15 mouse cellular contexts compared by ENCODE assay signal in genomic region chr12:13177606-13178005, GRCm38 (mm10).
DNase-seq lines count a peak whose midpoint lies in the region; ATAC-seq and TF ChIP-seq lines count a peak whose summit lies in the region.
"Had no signal": no experiment of that assay in that cellular context is flagged by ENCODE, and none has a peak within 500 bp of the region (broad histone marks: within the 10 kb centered on the region; RNA-seq: fewer than 3 reads in every experiment).

No protein-coding gene starts in this region.

- ATAC-seq in limb, embryonic 14.5 days (ENCODE audit: low FRiP score, low read depth) = no peak
- ATAC-seq: forebrain, embryonic 14.5 days had no signal

- H3K4me3 ChIP-seq in limb, embryonic 14.5 days (replicated peaks; ENCODE audit: low read length) = no peak overlapping the region
- H3K4me3 ChIP-seq: embryonic facial prominence, embryonic 13.5 days; midbrain, embryonic 10.5 days had no signal

- H3K9me3 ChIP-seq in limb, embryonic 14.5 days (ENCODE audit: control insufficient read depth, low read length) = no peaks in the 10 kb centered on the region
- H3K9me3 ChIP-seq: embryonic facial prominence, embryonic 13.5 days; midbrain, embryonic 10.5 days had no signal

- H3K4me1 ChIP-seq in limb, embryonic 14.5 days (ENCODE audit: control insufficient read depth, insufficient read depth, low read length) = peaks cover 55% of the 10 kb centered on the region

- no peak overlapping the region for H3K9ac ChIP-seq in limb, embryonic 14.5 days (ENCODE audit: low read depth, low read length, severe bottlenecking)
- H3K9ac ChIP-seq: embryonic facial prominence, embryonic 13.5 days; liver, embryonic 14.5 days had no signal

- DNase-seq in kidney, adult 8-10 months = peak; percentile 22 to 40
- no peak for DNase-seq in kidney, adult 18-20 months
- DNase-seq in heart, adult 9 months (ENCODE audit: low spot score in 2 of 2) = peak; percentile 47 to 79
- peak; percentile 38 to 40 for DNase-seq in heart, postnatal 14 days
- DNase-seq in limb, embryonic 14.5 days (ENCODE audit: low spot score) = peak; percentile 8
- no peak for DNase-seq in ovary, postnatal 10 days (ENCODE audit: low spot score)
- DNase-seq in frontal cortex, postnatal 25 days (ENCODE audit: low spot score in 2 of 2) = no peak
- DNase-seq: cerebellum, postnatal 14 days; layer of hippocampus, postnatal 36 days; retina, postnatal 1 day; thymus, adult 2 months had no signal

- no peak overlapping the region for H3K4me2 ChIP-seq in limb, embryonic 14.5 days (replicated peaks; ENCODE audit: low read depth, low read length, severe bottlenecking)
- H3K4me2 ChIP-seq: embryonic facial prominence, embryonic 13.5 days had no signal

- no peaks in the 10 kb centered on the region for H3K36me3 ChIP-seq in limb, embryonic 14.5 days (ENCODE audit: control insufficient read depth, insufficient read depth, low read length)
- H3K36me3 ChIP-seq: embryonic facial prominence, embryonic 13.5 days; midbrain, embryonic 10.5 days had no signal

- H3K27ac ChIP-seq in limb, embryonic 14.5 days (replicated peaks; ENCODE audit: low read depth, low read length) = no peak overlapping the region

- TF ChIP-seq POLR2A in limb, embryonic 14.5 days (IDR thresholded peaks at IDR 0.05; ENCODE audit: borderline replicate concordance, extremely low read depth, insufficient read depth, insufficient read length) = no peak

- intact Hi-C loops in heart, postnatal 14 days (cut with DNase I) = loop anchor here (5.0 kb wide), 1 partner anchor 35 kb away; no protein-coding TSS in a partner anchor

- H3K27me3 ChIP-seq in limb, embryonic 14.5 days (ENCODE audit: control insufficient read depth, insufficient read depth, low read length) = no peaks in the 10 kb centered on the region
- H3K27me3 ChIP-seq: embryonic facial prominence, embryonic 13.5 days had no signal

- 68% methylated on average over 6 of the region's 6 CpGs for WGBS in limb, embryonic 14.5 days

Comparison
In these comparisons a context has a peak if more than half of its experiments do, and no peak if none do; other contexts are left out.
1. DNase-seq: peak in kidney, adult 8-10 months (2 of 2), heart, adult 9 months (2 of 2), heart, postnatal 14 days (2 of 2) and limb, embryonic 14.5 days (single experiment); none in kidney, adult 18-20 months (single experiment), ovary, postnatal 10 days (single experiment) and frontal cortex, postnatal 25 days (0 of 2).